Mouse (Mus musculus) CH12.LX (cell line): Measurements from ENCODE around the gene Cebpa. TPM values are rescaled to one million over a fixed set of nuclear protein-coding genes. Genes with fewer than 3 reads are reported as not detected.

Experiments
- DNase-seq: peaks from one replicate; pipeline ENCODE4 v3.0.0-alpha.2; 2013; ENCODE audit errors: extremely low read depth
- H3K27ac ChIP-seq: 2 replicates; pipeline ENCODE4 v1.5.1; 2012; ENCODE audit warnings: low read depth, mild to moderate bottlenecking, control low read depth, moderate library complexity; ENCODE audit not compliant: insufficient read depth
- H3K27me3 ChIP-seq: replicated peaks from 2 replicates; pipeline ENCODE3; 2012; ENCODE audit warnings: inconsistent platforms
- H3K36me3 ChIP-seq, 2 experiments: replicated peaks in 1 of 2; 2 replicates each; pipeline versions ENCODE3 to v1.6.1; 2012; ENCODE audit warnings: inconsistent platforms in 1 of 2, low read length in 1 of 2, mild to moderate bottlenecking in 1 of 2, mixed read lengths in 1 of 2, moderate library complexity in 1 of 2; ENCODE audit not compliant: control insufficient read depth in 1 of 2, insufficient read depth in 1 of 2
- H3K4me1 ChIP-seq, 2 experiments: 2 replicates each; pipeline ENCODE4 v1.6.1; 2012; ENCODE audit warnings: inconsistent platforms in 1 of 2, moderate library complexity in 1 of 2; ENCODE audit not compliant: insufficient read depth in 2 of 2, control insufficient read depth in 1 of 2
- H3K4me2 ChIP-seq: 2 replicates; pipeline ENCODE4 v1.6.1; 2012; ENCODE audit warnings: low read depth, mild to moderate bottlenecking, control low read depth; ENCODE audit not compliant: poor library complexity, insufficient read depth, severe bottlenecking
- H3K4me3 ChIP-seq, 3 experiments: fragments of 150-350 bp in 1 of 3; sonication (generic) in 1 of 3; replicated peaks in 1 of 3; 2 replicates each; pipeline versions ENCODE3 to v1.5.1; 2011 to 2012; ENCODE audit warnings: low read depth in 2 of 3, low read length in 2 of 3, mild to moderate bottlenecking in 2 of 3, moderate library complexity in 2 of 3, control low read depth in 1 of 3, improper control_type of control experiment in 1 of 3, inconsistent platforms in 1 of 3, mixed read lengths in 1 of 3; ENCODE audit not compliant: poor library complexity in 1 of 3
- H3K79me2 ChIP-seq: replicated peaks from 2 replicates; pipeline ENCODE4 v1.6.1; 2012; ENCODE audit warnings: mild to moderate bottlenecking, moderate library complexity; ENCODE audit not compliant: control insufficient read depth, poor library complexity, insufficient read depth, severe bottlenecking; ENCODE audit errors: extremely low read depth
- H3K9ac ChIP-seq: 2 replicates; pipeline ENCODE4 v1.6.1; 2012; ENCODE audit warnings: low read depth, mild to moderate bottlenecking, control low read depth, moderate library complexity; ENCODE audit not compliant: insufficient read depth
- H3K9me3 ChIP-seq: replicated peaks from 2 replicates; pipeline ENCODE3; 2012; ENCODE audit warnings: low read length, inconsistent platforms, mixed read lengths
- BHLHE40 ChIP-seq: IDR thresholded peaks from 2 replicates; pipeline ENCODE4 v1.6.1; 2011; ENCODE audit warnings: mild to moderate bottlenecking, low read depth, low read length, improper control_type of control experiment
- EP300 ChIP-seq: IDR thresholded peaks from 2 replicates; pipeline ENCODE4 v1.6.1; 2011; ENCODE audit warnings: low read length, improper control_type of control experiment
- ETS1 ChIP-seq: conservative IDR thresholded peaks from 2 replicates; pipeline ENCODE4 v1.6.1; 2012; ENCODE audit warnings: low read depth, mild to moderate bottlenecking, inconsistent platforms, low read length, improper control_type of control experiment, moderate library complexity
- GABPA ChIP-seq: IDR thresholded peaks from 2 replicates; pipeline ENCODE4 v1.6.1; 2012; ENCODE audit warnings: low read depth, low read length, improper control_type of control experiment, inconsistent platforms; ENCODE audit not compliant: insufficient replicate concordance
- JUN ChIP-seq: IDR thresholded peaks from 2 replicates; pipeline ENCODE4 v1.6.1; 2011; ENCODE audit warnings: low read depth, mild to moderate bottlenecking, low read length, improper control_type of control experiment, moderate library complexity; ENCODE audit not compliant: insufficient read depth
- KAT2A ChIP-seq: IDR thresholded peaks from 2 replicates; pipeline ENCODE4 v1.6.1; 2012; ENCODE audit warnings: low read length, improper control_type of control experiment, inconsistent platforms; ENCODE audit not compliant: insufficient replicate concordance
- MAFK ChIP-seq: IDR thresholded peaks from 2 replicates; pipeline ENCODE4 v1.6.1; 2011; ENCODE audit warnings: low read length, improper control_type of control experiment; ENCODE audit not compliant: insufficient replicate concordance
- MAX ChIP-seq: IDR thresholded peaks from 2 replicates; pipeline ENCODE4 v1.6.1; 2011; ENCODE audit warnings: low read length, improper control_type of control experiment
- MAZ ChIP-seq: IDR thresholded peaks from 2 replicates; pipeline ENCODE4 v1.6.1; 2012; ENCODE audit warnings: low read depth, mild to moderate bottlenecking, inconsistent platforms, low read length, improper control_type of control experiment, moderate library complexity
- MXI1 ChIP-seq: IDR thresholded peaks from 2 replicates; pipeline ENCODE4 v1.6.1; 2011; ENCODE audit warnings: mild to moderate bottlenecking, low read depth, low read length, improper control_type of control experiment
- NELFE ChIP-seq: IDR thresholded peaks from 2 replicates; pipeline ENCODE4 v1.6.1; 2011; ENCODE audit warnings: low read depth, low read length, improper control_type of control experiment
- NRF1 ChIP-seq: IDR thresholded peaks from 2 replicates; pipeline ENCODE4 v1.6.1; 2014; ENCODE audit warnings: low read depth, mild to moderate bottlenecking, inconsistent platforms, low read length, improper control_type of control experiment, moderate library complexity
- PAX5 ChIP-seq: IDR thresholded peaks from 2 replicates; pipeline ENCODE4 v1.6.1; 2012; ENCODE audit warnings: low read length, inconsistent platforms, mixed read lengths
- POLR2AphosphoS2 ChIP-seq: IDR thresholded peaks from 2 replicates; pipeline ENCODE4 v1.6.1; 2011; ENCODE audit warnings: low read depth, low read length, improper control_type of control experiment
- TBP ChIP-seq: conservative IDR thresholded peaks from 2 replicates; pipeline ENCODE4 v1.6.1; 2011; ENCODE audit warnings: low read depth, low read length, improper control_type of control experiment
- TCF12 ChIP-seq: IDR thresholded peaks from 2 replicates; pipeline ENCODE4 v1.6.1; 2014; ENCODE audit warnings: low read depth, mild to moderate bottlenecking, inconsistent platforms, low read length, improper control_type of control experiment
- UBTF ChIP-seq: IDR thresholded peaks from 2 replicates; pipeline ENCODE4 v1.6.1; 2012; ENCODE audit warnings: low read depth, mild to moderate bottlenecking, inconsistent platforms, low read length, improper control_type of control experiment, moderate library complexity
- USF2 ChIP-seq: conservative IDR thresholded peaks from 2 replicates; pipeline ENCODE4 v1.6.1; 2011; ENCODE audit warnings: low read depth, low read length, improper control_type of control experiment
- ZC3H11A ChIP-seq: IDR thresholded peaks from 2 replicates; pipeline ENCODE4 v1.6.1; 2012; ENCODE audit warnings: low read depth, mild to moderate bottlenecking, inconsistent platforms, low read length, improper control_type of control experiment
- ZKSCAN1 ChIP-seq: IDR thresholded peaks from 2 replicates; pipeline ENCODE4 v1.6.1; 2012; ENCODE audit warnings: low read depth, inconsistent platforms, low read length, improper control_type of control experiment, borderline replicate concordance
- ZNF384 ChIP-seq: IDR thresholded peaks from 2 replicates; pipeline ENCODE4 v1.6.1; 2012; ENCODE audit warnings: low read depth, low read length, improper control_type of control experiment, inconsistent platforms
- dilution Hi-C: fragments of 300-500 bp; cut with MboI; formaldehyde crosslinking; loops from 2 replicates; pipeline ENCODE4 v1.14.3; 2020; ENCODE audit warnings: low sequenced_read_pairs; ENCODE audit not compliant: extremely low pct_unique_long_range_greater_than_20kb, extremely low pct_ligation_motif_present
- in situ Hi-C: fragments of 300-500 bp; cut with MboI; formaldehyde crosslinking; loops from 3 replicates; pipeline ENCODE4 v1.14.3; 2019; ENCODE audit warnings: low sequenced_read_pairs, low pct_ligation_motif_present, low pct_unique_long_range_greater_than_20kb, mixed read lengths
- polyA plus RNA-seq: library from polyadenylated mRNA; unstranded; fragments of >175 nt; gene quantifications from 2 replicates; pipeline ENCODE4 v1.2.1, GENCODE M21; 2012; ENCODE audit warnings: low read depth; ENCODE audit not compliant: insufficient read length
- total RNA-seq, 2 experiments: library from RNA; depleted of rRNA; stranded (reverse); fragments of 300-350 nt in 1 of 2; fragments of >200 nt in 1 of 2; gene quantifications; 2 replicates each; pipeline ENCODE4 v1.2.3; 2012 to 2014

Cebpa gene
- total and polyA plus RNA-seq, 3 experiments, result not detected

DNA sequence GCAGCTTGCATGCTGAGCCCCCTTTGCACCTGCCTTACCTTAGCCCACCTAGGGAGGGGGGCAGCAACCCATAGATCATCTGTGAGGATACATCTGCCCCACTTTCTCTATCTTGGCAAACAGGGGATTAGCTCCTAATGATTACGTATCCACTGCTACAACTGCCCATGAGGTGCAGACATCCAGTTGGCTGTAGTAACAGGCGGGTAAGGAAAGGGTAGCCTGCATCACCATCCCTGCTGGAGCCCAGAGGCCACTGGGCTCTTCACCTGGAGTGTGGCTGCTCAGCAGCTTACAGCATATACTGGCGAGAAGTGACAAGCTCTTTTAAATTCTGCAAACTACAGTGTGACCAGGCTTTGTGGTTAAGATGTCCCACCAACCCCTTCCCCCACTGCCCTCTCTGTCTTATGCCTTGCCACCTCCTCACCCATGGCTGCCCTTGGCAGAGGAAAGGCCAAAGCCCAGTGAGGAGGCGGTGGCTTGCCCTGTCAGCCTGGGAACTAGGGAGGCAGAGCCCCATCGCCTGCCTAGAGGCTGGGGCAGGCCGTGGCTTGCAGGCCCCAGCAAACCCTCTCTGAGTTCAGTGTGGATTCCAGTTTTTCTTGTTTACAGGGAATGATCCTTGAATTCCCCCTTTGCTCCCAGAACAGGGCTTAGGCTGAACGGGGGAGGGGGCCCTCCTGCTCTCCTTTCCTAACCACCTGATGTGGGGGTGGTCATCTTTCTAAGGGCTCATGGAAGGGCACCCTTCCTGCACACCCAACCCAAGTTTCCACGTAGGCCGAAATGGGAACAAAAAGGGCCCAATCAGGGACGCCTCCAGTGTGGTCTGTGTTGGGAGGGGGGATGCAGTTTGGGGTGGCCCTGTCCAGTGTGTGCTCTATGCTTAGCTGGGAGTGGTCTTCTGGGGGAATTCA lies 3.6 kb downstream of the Cebpa start:
- Histone ChIP-seq H3K9ac (no peak overlapping the region), H3K27me3 (no peaks in the 10 kb centered on the region), H3K9me3 (peaks cover 24% of the 10 kb centered on the region), H3K4me3 (no peak overlapping the region)
- TF ChIP-seq GABPA (no peak), TBP (no peak), ZNF384 (no peak), POLR2AphosphoS2 (no peak), NELFE (no peak), PAX5 (no peak), ZKSCAN1 (no peak)
- TF ChIP-seq, all 38 proteins: peak for 0
- H3K4me1 ChIP-seq, result peaks cover 3 to 19% of the 10 kb centered on the region in 2 experiments
- H3K27ac ChIP-seq, result no peak overlapping the region
- in situ Hi-C loops (no loop called here), dilution Hi-C loops (no loop called here)
- H3K36me3 ChIP-seq, result no peaks in the 10 kb centered on the region
- H3K79me2 ChIP-seq, result no peaks in the 10 kb centered on the region
- no peak overlapping the region for H3K4me2 ChIP-seq
- no peak for DNase-seq

DNA sequence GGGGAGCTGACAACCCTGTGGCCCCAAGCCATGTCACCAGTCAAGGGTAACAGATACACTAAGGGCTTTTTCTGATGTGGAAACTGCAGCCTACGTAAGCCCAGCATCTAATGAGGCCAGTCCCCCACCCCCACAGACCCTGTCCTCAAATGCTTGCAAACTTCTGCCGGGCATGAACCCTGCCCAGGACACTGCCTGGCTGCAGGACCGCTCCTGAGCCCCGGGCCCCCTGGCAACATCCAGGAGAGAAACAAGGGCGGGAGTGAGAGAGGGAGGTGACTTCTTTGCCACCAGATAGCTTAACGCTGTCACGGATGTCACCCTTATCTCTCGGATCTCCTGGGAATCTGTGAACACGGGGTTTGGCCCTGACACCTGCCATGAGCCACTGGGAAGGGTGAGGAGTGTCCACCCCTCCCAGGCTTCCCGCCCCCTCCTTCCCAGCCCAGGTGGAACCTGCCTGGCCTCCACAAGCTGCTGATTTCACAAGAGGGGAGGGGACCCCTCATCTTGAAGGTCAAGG lies 4.4 kb downstream of the Cebpa start:
- in situ Hi-C loops (no loop called here), dilution Hi-C loops (no loop called here)
- Histone ChIP-seq H3K79me2 (no peaks in the 10 kb centered on the region), H3K9me3 (peaks cover 20% of the 10 kb centered on the region), H3K4me2 (no peak overlapping the region), H3K9ac (no peak overlapping the region), H3K27ac (no peak overlapping the region), H3K27me3 (no peaks in the 10 kb centered on the region), H3K36me3 (no peaks in the 10 kb centered on the region), H3K4me3 (no peak overlapping the region), H3K4me1 (peaks cover 3 to 27% of the 10 kb centered on the region in 2 experiments)
- DNase-seq, result no peak
- TF ChIP-seq ZNF384 (no peak), MAZ (no peak), USF2 (no peak), MXI1 (no peak)

DNA sequence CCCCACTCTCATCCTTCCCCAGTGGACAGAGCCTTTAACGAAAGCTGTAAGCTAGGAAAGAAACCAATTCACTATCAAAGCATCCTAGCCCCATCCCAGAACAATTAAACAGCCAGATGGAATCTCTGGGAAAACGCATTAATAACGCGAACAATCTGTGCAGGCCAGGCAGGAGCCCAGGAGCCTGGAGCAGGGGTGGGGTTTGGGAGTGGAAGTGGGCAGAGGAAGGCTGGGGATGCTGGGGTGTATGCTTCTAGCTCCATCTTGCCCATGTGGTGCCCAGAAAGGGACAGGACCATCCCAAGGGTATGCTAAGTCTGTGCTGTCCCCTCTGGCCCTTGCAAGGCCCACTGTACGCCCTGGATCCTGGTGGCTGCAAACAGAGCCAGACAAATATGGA lies 5.1 kb downstream of the Cebpa start:
- dilution Hi-C loops (no loop called here), in situ Hi-C loops (no loop called here)
- no peaks in the 10 kb centered on the region for H3K79me2 ChIP-seq
- peaks cover 3 to 29% of the 10 kb centered on the region in 2 experiments for H3K4me1 ChIP-seq
- H3K4me3 ChIP-seq, result no peak overlapping the region
- no peak for TF ChIP-seq JUN
- no peak for TF ChIP-seq KAT2A
- no peak for TF ChIP-seq POLR2AphosphoS2
- TF ChIP-seq TCF12, result no peak
- no peak for TF ChIP-seq USF2
- no peak for TF ChIP-seq ZC3H11A
- no peak for TF ChIP-seq NRF1
- no peak for TF ChIP-seq BHLHE40
- TF ChIP-seq EP300, result no peak
- TF ChIP-seq MAX, result no peak
- no peak for TF ChIP-seq MAFK
- TF ChIP-seq ETS1, result no peak
- TF ChIP-seq UBTF, result no peak
- no peaks in the 10 kb centered on the region for H3K27me3 ChIP-seq
- H3K4me2 ChIP-seq, result no peak overlapping the region
- peaks cover 12% of the 10 kb centered on the region for H3K9me3 ChIP-seq
- H3K9ac ChIP-seq, result no peak overlapping the region
- no peak for DNase-seq
- H3K36me3 ChIP-seq, result no peaks in the 10 kb centered on the region
- no peak overlapping the region for H3K27ac ChIP-seq
